Mouse (Mus musculus): ENCODE measurements around the gene Tcf20. TPM values are rescaled to one million over a fixed set of nuclear protein-coding genes. Genes with fewer than 3 reads are reported as not detected.
A peak's percentile ranks its signal among the peaks of the same experiment; 100 is the strongest.

Tcf20 gene
- polyA plus RNA-seq, 1 experiment from 2014 or later: 7.5 TPM

DNA sequence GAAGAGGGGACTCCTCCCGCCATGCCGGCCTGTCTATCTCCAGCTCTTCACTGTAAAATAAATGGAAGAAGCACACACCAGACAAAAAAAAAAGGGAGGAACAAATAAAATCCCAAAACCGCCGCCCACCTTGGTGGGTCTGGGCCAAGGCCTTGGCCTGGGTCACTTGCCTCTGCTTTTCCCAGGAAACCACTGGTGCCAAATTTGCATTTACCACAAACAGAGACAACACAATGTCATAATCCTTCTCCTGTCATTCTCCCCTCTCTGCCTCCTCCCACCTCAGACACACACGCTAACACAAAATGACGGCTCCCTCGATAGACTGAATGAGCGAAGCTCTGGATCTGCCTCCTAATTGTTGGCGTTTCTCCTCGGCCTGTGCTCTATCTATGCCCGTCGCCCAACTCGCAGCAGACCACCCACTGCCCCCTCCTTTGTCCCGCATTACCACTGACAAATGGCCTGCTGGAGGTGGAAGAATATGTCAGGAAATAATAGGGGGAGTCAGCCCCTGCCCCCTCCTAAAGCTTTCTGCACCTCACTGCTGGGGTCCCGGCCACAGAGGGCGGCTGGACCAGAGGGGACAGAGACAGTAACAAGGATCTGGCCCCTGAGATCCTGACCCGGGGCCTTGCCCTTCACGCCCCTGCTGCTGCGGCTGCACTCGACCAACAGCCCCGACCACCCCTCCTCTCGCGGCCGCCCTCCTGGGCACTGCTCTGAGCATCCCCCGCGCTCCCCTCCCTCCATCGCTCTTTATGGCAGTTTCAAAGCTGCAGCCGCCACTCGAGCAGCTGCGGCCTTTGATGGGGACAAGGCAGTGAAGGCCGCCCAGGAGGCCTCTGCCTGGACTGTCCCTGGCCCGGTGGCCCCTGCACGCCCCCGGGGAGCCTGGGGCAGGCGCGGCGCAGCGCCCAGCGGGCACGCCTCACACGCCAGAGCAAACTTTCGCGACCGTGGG lies 76.4 kb downstream of the Tcf20 start:
- H3K27ac ChIP-seq (replicated peaks): peak overlapping the region; percentile 90
- WGBS: 4% methylated on average over 44 of the region's 44 CpGs
- peak overlapping the region; percentile 59 for H3K4me3 ChIP-seq
- H3K27me3 ChIP-seq (ENCODE audit: low read depth, poor library complexity, severe bottlenecking): peaks cover 96% of the 10 kb centered on the region
- H3K36me3 ChIP-seq: no peaks in the 10 kb centered on the region
- peaks cover 90% of the 10 kb centered on the region for H3K4me1 ChIP-seq
- no peaks in the 10 kb centered on the region for H3K9me3 ChIP-seq (replicated peaks)
- peak; percentile 89 for DNase-seq (ENCODE audit: low spot score)

- 65% methylated on average over 2 of the region's 2 CpGs for WGBS
- no peaks in the 10 kb centered on the region for H3K9me3 ChIP-seq (replicated peaks)
- H3K36me3 ChIP-seq: no peaks in the 10 kb centered on the region
- H3K4me3 ChIP-seq: peak overlapping the region; percentile 59; the same call in 1 of the 2 replicates
- H3K4me1 ChIP-seq: peaks cover 93% of the 10 kb centered on the region
- H3K27ac ChIP-seq (replicated peaks): peak overlapping the region; percentile 90
- peaks cover 96% of the 10 kb centered on the region for H3K27me3 ChIP-seq (ENCODE audit: low read depth, poor library complexity, severe bottlenecking)
- peak; percentile 31 for DNase-seq (ENCODE audit: low spot score)
Measured at GRCm38 (mm10) chr15:82910596-82910995, 77.1 kb downstream of the Tcf20 start.

DNA sequence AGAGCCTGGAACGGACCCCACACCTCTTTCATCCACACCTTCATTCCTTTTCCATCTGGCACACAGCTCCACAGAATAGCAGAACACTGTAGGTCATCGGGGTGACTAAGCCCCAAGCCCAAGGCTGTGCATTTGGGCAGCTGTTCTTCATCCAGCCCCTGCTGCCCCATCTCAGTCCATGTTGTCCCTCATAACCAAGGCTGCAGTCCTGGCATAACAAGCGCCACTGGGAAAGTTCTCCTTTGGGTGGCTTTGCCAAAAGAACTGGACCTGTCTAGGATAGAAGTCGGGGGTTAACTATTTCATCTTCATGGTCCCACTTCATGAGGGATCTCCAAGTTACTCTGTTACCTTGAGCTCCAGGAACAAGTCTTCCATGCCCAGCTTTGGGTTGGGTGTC lies 77.9 kb downstream of the Tcf20 start:
- Histone ChIP-seq H3K27ac (replicated peaks) (peak overlapping the region; percentile 90; the same call in 1 of the 2 replicates), H3K27me3 (ENCODE audit: low read depth, poor library complexity, severe bottlenecking) (peaks cover 96% of the 10 kb centered on the region), H3K9me3 (replicated peaks) (no peaks in the 10 kb centered on the region), H3K36me3 (no peaks in the 10 kb centered on the region), H3K4me3 (no peak overlapping the region), H3K4me1 (peaks cover 95% of the 10 kb centered on the region)
- 90% methylated on average over 4 of the region's 4 CpGs for WGBS
- no peak for DNase-seq (ENCODE audit: low spot score)

DNA sequence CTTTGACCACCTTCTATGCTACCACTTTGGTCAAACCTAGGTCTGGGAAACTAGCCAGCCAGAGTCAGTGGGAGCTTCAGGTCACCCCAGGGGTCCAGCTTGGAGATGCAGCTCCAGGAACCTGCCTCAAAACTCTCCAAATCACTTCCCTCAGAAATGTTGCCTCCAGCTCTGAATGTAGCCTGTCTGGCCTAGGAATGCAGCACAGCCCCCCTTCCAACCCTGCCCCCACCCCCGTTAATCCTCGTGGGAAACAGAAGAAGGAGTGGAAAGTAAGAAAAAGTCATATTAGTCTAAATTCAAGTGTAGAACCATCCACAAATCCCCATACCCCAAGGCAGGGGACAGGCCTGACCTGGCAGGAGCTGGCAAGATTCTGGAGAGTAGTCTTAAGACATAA lies 79.2 kb downstream of the Tcf20 start:
- DNase-seq (ENCODE audit: low spot score): peak; percentile 13
- peak overlapping the region; percentile 46 for H3K27ac ChIP-seq (replicated peaks)
- H3K9me3 ChIP-seq (replicated peaks): no peaks in the 10 kb centered on the region
- WGBS: 18% methylated on average over 2 of the region's 2 CpGs
- H3K4me1 ChIP-seq: peaks cover 100% of the 10 kb centered on the region
- no peaks in the 10 kb centered on the region for H3K36me3 ChIP-seq
- peaks cover 96% of the 10 kb centered on the region for H3K27me3 ChIP-seq (ENCODE audit: low read depth, poor library complexity, severe bottlenecking)
- no peak overlapping the region for H3K4me3 ChIP-seq

GRCm38 (mm10) chr15:82907306-82907705 lies 80.4 kb downstream of the Tcf20 start:
- 85% methylated on average over 5 of the region's 5 CpGs for WGBS
- Histone ChIP-seq H3K36me3 (no peaks in the 10 kb centered on the region), H3K4me1 (peaks cover 100% of the 10 kb centered on the region), H3K27me3 (ENCODE audit: low read depth, poor library complexity, severe bottlenecking) (peaks cover 96% of the 10 kb centered on the region), H3K9me3 (replicated peaks) (no peaks in the 10 kb centered on the region), H3K27ac (replicated peaks) (peak overlapping the region; percentile 49; the same call in 1 of the 2 replicates), H3K4me3 (no peak overlapping the region)
- DNase-seq (ENCODE audit: low spot score): no peak

GRCm38 (mm10) chr15:82906574-82907061 lies 81.1 kb downstream of the Tcf20 start:
- Histone ChIP-seq H3K36me3 (no peaks in the 10 kb centered on the region), H3K9me3 (replicated peaks) (no peaks in the 10 kb centered on the region), H3K4me1 (peaks cover 100% of the 10 kb centered on the region), H3K4me3 (no peak overlapping the region), H3K27ac (replicated peaks) (peak overlapping the region; percentile 49; the same call in 1 of the 2 replicates), H3K27me3 (ENCODE audit: low read depth, poor library complexity, severe bottlenecking) (peaks cover 96% of the 10 kb centered on the region)
- peak; percentile 19 for DNase-seq (ENCODE audit: low spot score)
- 75% methylated on average over 7 of the region's 7 CpGs for WGBS

DNA sequence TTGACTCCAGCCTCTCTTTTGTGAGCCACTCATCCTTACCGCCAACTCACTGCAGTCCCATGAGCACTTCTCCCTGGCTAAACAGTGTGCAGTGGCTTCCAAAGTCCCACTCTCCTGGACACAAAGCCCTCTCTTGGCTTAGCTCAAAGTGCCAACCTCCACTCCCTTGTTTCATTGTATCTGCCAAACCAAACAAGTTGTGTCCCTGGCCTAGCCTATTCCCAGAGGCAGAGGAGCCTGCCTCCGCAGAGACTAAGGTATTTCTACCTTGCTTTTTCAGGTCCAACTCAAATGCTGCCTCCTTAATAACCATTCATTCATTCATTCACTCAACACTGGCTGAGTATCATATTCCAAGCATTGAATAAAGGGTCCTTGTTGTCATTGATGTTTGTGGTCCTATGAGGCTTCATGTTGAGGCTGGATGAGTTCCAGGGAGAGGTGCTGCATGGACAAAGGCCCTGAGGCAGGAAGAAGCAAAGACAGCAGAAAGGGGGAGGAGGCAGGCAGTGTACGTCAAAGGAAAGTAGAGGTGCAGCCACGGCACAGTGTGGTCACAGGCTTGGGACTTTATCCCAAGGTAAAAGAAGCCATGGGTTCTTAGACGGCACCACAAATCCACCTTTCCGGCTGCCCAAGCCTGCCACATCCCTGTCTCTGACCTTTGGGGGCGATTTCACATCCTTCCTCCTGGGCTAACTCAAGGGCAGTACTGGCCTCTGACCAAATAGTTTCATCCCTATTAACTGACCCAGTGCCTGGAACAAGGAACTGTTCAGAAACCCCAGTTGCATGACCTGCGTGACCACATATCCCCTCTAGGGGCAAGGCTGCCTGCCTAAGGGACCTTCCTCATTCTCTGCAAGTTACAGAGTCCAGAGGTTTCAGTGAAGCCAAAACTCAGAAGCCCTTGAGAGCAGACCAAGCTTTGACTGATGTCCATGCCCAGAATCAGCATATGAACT lies 82.0 kb downstream of the Tcf20 start:
- DNase-seq (ENCODE audit: low spot score): peak; percentile 23
- H3K36me3 ChIP-seq: no peaks in the 10 kb centered on the region
- H3K27ac ChIP-seq (replicated peaks): 0 out of 2 replicates have a peak overlapping the region, but pooled peaks have one; percentile 63
- 62% methylated on average over 8 of the region's 8 CpGs for WGBS
- no peak overlapping the region for H3K4me3 ChIP-seq
- no peaks in the 10 kb centered on the region for H3K9me3 ChIP-seq (replicated peaks)
- H3K27me3 ChIP-seq (ENCODE audit: low read depth, poor library complexity, severe bottlenecking): peaks cover 93% of the 10 kb centered on the region
- H3K4me1 ChIP-seq: peaks cover 100% of the 10 kb centered on the region

DNA sequence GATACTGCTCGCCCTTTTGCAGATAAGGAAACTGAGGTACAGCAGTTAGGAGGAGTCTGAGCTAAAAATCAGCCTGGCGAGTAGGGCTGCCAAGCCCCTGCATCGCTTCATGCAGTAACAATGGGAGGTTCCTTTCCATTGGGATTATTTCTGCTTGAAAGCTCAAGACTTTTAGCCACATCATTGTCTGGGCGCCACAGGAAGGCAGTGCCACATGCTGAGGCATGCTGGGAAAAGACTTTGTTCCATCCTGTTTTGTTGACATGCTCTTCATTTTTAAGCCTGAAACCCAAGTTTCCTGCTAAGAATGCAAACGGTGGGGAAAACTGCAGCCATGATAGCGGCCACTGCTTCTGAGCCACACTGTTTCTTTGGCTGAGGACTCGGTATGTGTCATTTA lies 83.1 kb downstream of the Tcf20 start:
- DNase-seq (ENCODE audit: low spot score): peak; percentile 60
- H3K4me3 ChIP-seq: no peak overlapping the region; the same call in 1 of the 2 replicates
- peak overlapping the region; percentile 63 for H3K27ac ChIP-seq (replicated peaks)
- WGBS: 3% methylated on average over 7 of the region's 7 CpGs
- no peaks in the 10 kb centered on the region for H3K36me3 ChIP-seq
- no peaks in the 10 kb centered on the region for H3K9me3 ChIP-seq (replicated peaks)
- H3K27me3 ChIP-seq (ENCODE audit: low read depth, poor library complexity, severe bottlenecking): peaks cover 86% of the 10 kb centered on the region
- peaks cover 98% of the 10 kb centered on the region for H3K4me1 ChIP-seq

- Histone ChIP-seq H3K27me3 (ENCODE audit: low read depth, poor library complexity, severe bottlenecking) (peaks cover 66% of the 10 kb centered on the region), H3K27ac (replicated peaks) (peak overlapping the region; percentile 63), H3K9me3 (replicated peaks) (no peaks in the 10 kb centered on the region), H3K4me3 (0 out of 2 replicates have a peak overlapping the region, but pooled peaks have one; percentile 3), H3K4me1 (peaks cover 95% of the 10 kb centered on the region), H3K36me3 (no peaks in the 10 kb centered on the region)
- 23% methylated on average over 4 of the region's 4 CpGs for WGBS
- DNase-seq (ENCODE audit: low spot score): peak; percentile 34
Measured at GRCm38 (mm10) chr15:82902521-82902920, 85.2 kb downstream of the Tcf20 start.

GRCm38 (mm10) chr15:82901306-82901705 lies 86.4 kb downstream of the Tcf20 start:
- DNase-seq (ENCODE audit: low spot score): peak; percentile 59
- no peaks in the 10 kb centered on the region for H3K36me3 ChIP-seq
- H3K4me3 ChIP-seq: peak overlapping the region; percentile 25
- H3K9me3 ChIP-seq (replicated peaks): no peaks in the 10 kb centered on the region
- 12% methylated on average over 6 of the region's 6 CpGs for WGBS
- H3K27ac ChIP-seq (replicated peaks): peak overlapping the region; percentile 63
- peaks cover 54% of the 10 kb centered on the region for H3K27me3 ChIP-seq (ENCODE audit: low read depth, poor library complexity, severe bottlenecking)
- peaks cover 94% of the 10 kb centered on the region for H3K4me1 ChIP-seq

- peak overlapping the region; percentile 98 for H3K4me3 ChIP-seq
- DNase-seq (ENCODE audit: low spot score): no peak
- WGBS: 44% methylated on average over 3 of the region's 3 CpGs
- no peaks in the 10 kb centered on the region for H3K9me3 ChIP-seq (replicated peaks)
- H3K27ac ChIP-seq (replicated peaks): peak overlapping the region; percentile 94
- H3K36me3 ChIP-seq: no peaks in the 10 kb centered on the region
- H3K4me1 ChIP-seq: peaks cover 88% of the 10 kb centered on the region
- peaks cover 45% of the 10 kb centered on the region for H3K27me3 ChIP-seq (ENCODE audit: low read depth, poor library complexity, severe bottlenecking)
Measured at GRCm38 (mm10) chr15:82900331-82900730, 87.3 kb downstream of the Tcf20 start.

- Histone ChIP-seq H3K36me3 (no peaks in the 10 kb centered on the region), H3K4me1 (peaks cover 83% of the 10 kb centered on the region)
- DNase-seq (ENCODE audit: low spot score): peak; percentile 90
Measured at GRCm38 (mm10) chr15:82899676-82900301, 87.9 kb downstream of the Tcf20 start.

More at GRCm38 (mm10) chr15:82899676-82900301, 87.9 kb downstream of the Tcf20 start:
- Histone ChIP-seq H3K9me3 (replicated peaks) (no peaks in the 10 kb centered on the region), H3K27me3 (ENCODE audit: low read depth, poor library complexity, severe bottlenecking) (peaks cover 39% of the 10 kb centered on the region), H3K4me3 (peak overlapping the region; percentile 98), H3K27ac (replicated peaks) (peak overlapping the region; percentile 94)
- 1% methylated on average over 56 of the region's 56 CpGs for WGBS

Measured in midbrain, embryonic 10.5 days (tissue).